Mouse (Mus musculus): ENCODE data around the gene Bbx. TPM values are rescaled to one million over a fixed set of nuclear protein-coding genes. Genes with fewer than 3 reads are reported as not detected.

The Bbx gene
- total and polyA plus RNA-seq, 3 experiments, result 20.6 to 26.2 (median 21.6) TPM

- peaks cover 0 to 14% of the 10 kb centered on the region in 2 experiments; a peak in 2 of 4 replicates for H3K4me1 ChIP-seq (ENCODE audit: control insufficient read depth in 1 of 2, insufficient read depth in 2 of 2)
- H3K9me3 ChIP-seq (replicated peaks; ENCODE audit: low read length), result no peaks in the 10 kb centered on the region
- H3K9ac ChIP-seq (ENCODE audit: insufficient read depth, low read depth), result no peak overlapping the region
- dilution Hi-C loops (cut with MboI; ENCODE audit: extremely low pct_ligation_motif_present, extremely low pct_unique_long_range_greater_than_20kb, low sequenced_read_pairs), result no loop called here
- no peaks in the 10 kb centered on the region for H3K79me2 ChIP-seq (replicated peaks; ENCODE audit: control insufficient read depth, extremely low read depth, insufficient read depth, poor library complexity, severe bottlenecking)
- no peak overlapping the region for H3K27ac ChIP-seq (ENCODE audit: insufficient read depth, low read depth)
- H3K4me2 ChIP-seq (ENCODE audit: insufficient read depth, low read depth, poor library complexity, severe bottlenecking), result no peak overlapping the region
- no peak overlapping the region for H3K4me3 ChIP-seq (replicated peaks in 1 of 3; ENCODE audit: low read depth in 2 of 3, low read length in 2 of 3, poor library complexity in 1 of 3)
- no peaks in the 10 kb centered on the region for H3K27me3 ChIP-seq (replicated peaks)
- in situ Hi-C loops (cut with MboI; ENCODE audit: low pct_ligation_motif_present, low pct_unique_long_range_greater_than_20kb, low sequenced_read_pairs), result no loop called here
- TF ChIP-seq USF1 (IDR thresholded peaks at IDR 0.05; ENCODE audit: low read depth, low read length) (no peak), SMC3 (IDR thresholded peaks at IDR 0.05; ENCODE audit: low read depth, low read length) (peak; percentile 36), RAD21 (IDR thresholded peaks at IDR 0.05; ENCODE audit: low read depth, low read length) (peak; percentile 34), CTCF (conservative IDR thresholded peaks at IDR 0.05 in 1 of 2, IDR thresholded peaks at IDR 0.05 in 1 of 2; ENCODE audit: low read depth in 2 of 2, low read length in 2 of 2) (peak in 1 of 2 experiments; percentile 50; a peak in 2 of 4 replicates)
- H3K36me3 ChIP-seq (replicated peaks in 1 of 2; ENCODE audit: control insufficient read depth in 1 of 2, insufficient read depth in 1 of 2, low read length in 1 of 2), result peaks cover 15 to 42% of the 10 kb centered on the region in 2 experiments
- no peak for DNase-seq (ENCODE audit: extremely low read depth)
Measured at GRCm38 (mm10) chr16:50242444-50242843, 189.7 kb downstream of the Bbx start.

- peaks cover 0 to 14% of the 10 kb centered on the region in 2 experiments; a peak in 2 of 4 replicates for H3K4me1 ChIP-seq (ENCODE audit: control insufficient read depth in 1 of 2, insufficient read depth in 2 of 2)
- TF ChIP-seq KAT2A (IDR thresholded peaks at IDR 0.05; ENCODE audit: insufficient replicate concordance, low read length), result no peak
- no peak for TF ChIP-seq ZMIZ1 (IDR thresholded peaks at IDR 0.05; ENCODE audit: low read depth, low read length)
- no peak for TF ChIP-seq NRF1 (IDR thresholded peaks at IDR 0.05; ENCODE audit: low read depth, low read length)
- no peak for TF ChIP-seq ZNF384 (IDR thresholded peaks at IDR 0.05; ENCODE audit: low read depth, low read length)
- no peak for TF ChIP-seq JUND (conservative IDR thresholded peaks at IDR 0.05; ENCODE audit: low read depth, low read length)
- no peak for TF ChIP-seq E2F4 (IDR thresholded peaks at IDR 0.05; ENCODE audit: insufficient replicate concordance, low read depth, low read length)
- TF ChIP-seq NELFE (IDR thresholded peaks at IDR 0.05; ENCODE audit: low read depth, low read length), result no peak
- TF ChIP-seq ETS1 (conservative IDR thresholded peaks at IDR 0.05; ENCODE audit: low read depth, low read length), result no peak
- no peak for TF ChIP-seq POLR2AphosphoS2 (IDR thresholded peaks at IDR 0.05; ENCODE audit: low read depth, low read length)
- no peak for TF ChIP-seq SIN3A (IDR thresholded peaks at IDR 0.05; ENCODE audit: low read length)
- no peak for TF ChIP-seq IRF4 (IDR thresholded peaks at IDR 0.05; ENCODE audit: low read depth, low read length)
- TF ChIP-seq SMC3 (IDR thresholded peaks at IDR 0.05; ENCODE audit: low read depth, low read length), result no peak
- dilution Hi-C loops (cut with MboI; ENCODE audit: extremely low pct_ligation_motif_present, extremely low pct_unique_long_range_greater_than_20kb, low sequenced_read_pairs), result no loop called here
Measured at GRCm38 (mm10) chr16:50241604-50242003, 190.6 kb downstream of the Bbx start.

More at GRCm38 (mm10) chr16:50241604-50242003, 190.6 kb downstream of the Bbx start:
- no peak overlapping the region for H3K27ac ChIP-seq (ENCODE audit: insufficient read depth, low read depth)
- no peak overlapping the region for H3K9ac ChIP-seq (ENCODE audit: insufficient read depth, low read depth)
- H3K79me2 ChIP-seq (replicated peaks; ENCODE audit: control insufficient read depth, extremely low read depth, insufficient read depth, poor library complexity, severe bottlenecking), result no peaks in the 10 kb centered on the region
- no peaks in the 10 kb centered on the region for H3K9me3 ChIP-seq (replicated peaks; ENCODE audit: low read length)
- H3K36me3 ChIP-seq (replicated peaks in 1 of 2; ENCODE audit: control insufficient read depth in 1 of 2, insufficient read depth in 1 of 2, low read length in 1 of 2), result peaks cover 14 to 45% of the 10 kb centered on the region in 2 experiments
- in situ Hi-C loops (cut with MboI; ENCODE audit: low pct_ligation_motif_present, low pct_unique_long_range_greater_than_20kb, low sequenced_read_pairs), result no loop called here
- H3K4me2 ChIP-seq (ENCODE audit: insufficient read depth, low read depth, poor library complexity, severe bottlenecking), result no peak overlapping the region
- no peaks in the 10 kb centered on the region for H3K27me3 ChIP-seq (replicated peaks)
- no peak overlapping the region for H3K4me3 ChIP-seq (replicated peaks in 1 of 3; ENCODE audit: low read depth in 2 of 3, low read length in 2 of 3, poor library complexity in 1 of 3)
- DNase-seq (ENCODE audit: extremely low read depth), result no peak
